8 mouse cellular contexts compared by ENCODE assay signal in genomic region chr4:128924841-128925606, GRCm38 (mm10). TPM values are rescaled to one million over a fixed set of nuclear protein-coding genes. Genes with fewer than 3 reads are reported as not detected.
DNase-seq lines count a peak whose midpoint lies in the region; ATAC-seq and TF ChIP-seq lines count a peak whose summit lies in the region.

No protein-coding gene starts in this region.

- peak; percentile 81 for TF ChIP-seq CTCF in Patski (IDR thresholded peaks at IDR 0.05)

- POLR2A ChIA-PET in Patski (lab: Charles Lee), result interaction anchor here (0.6 to 1.2 kb wide), 2 partner anchors 9 to 239 kb away, joined by 3 read pairs; no protein-coding TSS in a partner anchor

- H3K4me1 ChIP-seq in hindbrain, embryonic 15.5 days (replicated peaks), result peaks cover 10% of the 10 kb centered on the region

- peak overlapping the region; percentile 64 for H3K4me2 ChIP-seq in hindbrain, embryonic 15.5 days

- in situ Hi-C loops in Patski (cut with MboI; ENCODE audit: low pct_unique_long_range_greater_than_20kb), result no loop called here

- no peaks in the 10 kb centered on the region for H3K36me3 ChIP-seq in hindbrain, embryonic 15.5 days

- no peaks in the 10 kb centered on the region for H3K27me3 ChIP-seq in Patski
- H3K27me3 ChIP-seq in hindbrain, embryonic 15.5 days, result no peaks in the 10 kb centered on the region

- WGBS in hindbrain, embryonic 15.5 days, result 13% methylated on average over 36 of the region's 36 CpGs

- CTCF ChIA-PET in Patski (lab: Charles Lee), result interaction anchor here (0.7 to 1.5 kb wide), 2 partner anchors 13 to 32 kb away, joined by 3 to 4 read pairs; no protein-coding TSS in a partner anchor

- H3K9me3 ChIP-seq in hindbrain, embryonic 15.5 days, result no peaks in the 10 kb centered on the region

- peak overlapping the region; percentile 60; the same call in 1 of the 2 replicates for H3K27ac ChIP-seq in hindbrain, embryonic 15.5 days (replicated peaks)

- peak; percentile 26 for ATAC-seq in Patski
- peak; percentile 90 for ATAC-seq in hindbrain, embryonic 15.5 days (ENCODE audit: low FRiP score, low read depth)

- no peak for DNase-seq in Patski (ENCODE audit: low read depth, low spot score)
- DNase-seq in cerebellum, postnatal 10 days, result peak; percentile 94 to 97
- DNase-seq in frontal cortex, postnatal 36 days (ENCODE audit: low spot score in 2 of 2), result peak; percentile 85 to 90
- peak; percentile 76 for DNase-seq in left cerebral cortex, adult 11 months (ENCODE audit: low spot score)
- DNase-seq in lung, postnatal 36 days, result peak; percentile 88
- peak; percentile 86 for DNase-seq in retina, embryonic 14.5 days (ENCODE audit: low spot score)
- DNase-seq in urinary bladder, adult 2 months (ENCODE audit: low spot score), result peak; percentile 60

- H3K9ac ChIP-seq in hindbrain, embryonic 15.5 days, result peak overlapping the region; percentile 47

- peak overlapping the region; percentile 39 for H3K4me3 ChIP-seq in hindbrain, embryonic 15.5 days

RNA-seq across cellular contexts. Expression of gene Azin2, which starts 37.2 kb away (rescaled TPM):
- polyA plus RNA-seq in Patski (2021), result 18.0 TPM
- polyA plus RNA-seq in hindbrain, embryonic 15.5 days (2015; fragmentation: Nextera tagmentation; extraction: Ambion mirVana), result 17.3 and 21.9 TPM in 2 replicates
- polyA plus RNA-seq in urinary bladder, adult 2 months (2012; rRNA removed), result 18.8 and 18.9 TPM in 2 replicates

RNA-seq across cellular contexts. Expression of gene Trim62, which starts 41.6 kb away (rescaled TPM):
- 2.2 TPM for polyA plus RNA-seq in Patski (2021)
- 24.6 and 28.4 TPM in 2 replicates for polyA plus RNA-seq in hindbrain, embryonic 15.5 days (2015; fragmentation: Nextera tagmentation; extraction: Ambion mirVana)
- 23.4 and 30.0 TPM in 2 replicates for polyA plus RNA-seq in urinary bladder, adult 2 months (2012; rRNA removed)
